Mouse (Mus musculus) heart, adult 18-20 months (tissue): ENCODE results near the gene Tmem79. TPM values are rescaled to one million over a fixed set of nuclear protein-coding genes. Genes with fewer than 3 reads are reported as not detected.
"Not testable (repeated sequence)": the region's sequence is repeated elsewhere in the genome, so short reads cannot be mapped to it uniquely, and the experiment has no call there.

Experiments used
- DNase-seq, 2 experiments: peaks; one replicate each; pipeline ENCODE4 v3.0.0; 2021 to 2022; ENCODE audit warnings: mixed read lengths in 1 of 2
- long read RNA-seq, 2 experiments: library from polyadenylated mRNA; stranded (forward); transcript quantifications; one replicate each; pipeline ENCODE4 v2.0.0; 2021
- total RNA-seq, 2 experiments: library from RNA; stranded (reverse); gene quantifications; 2 replicates each; pipeline ENCODE4 v1.2.3; 2021

Gene Tmem79
- 1 to 10 TPM; 1.4 to 4.3 TPM for total RNA-seq
- long read RNA-seq, experiment 1, partial matches to known transcripts, result 0 of 5 reads
- long read RNA-seq, experiment 1, other reads (novel, unspliced or antisense), result 5 of 5 reads
- long read RNA-seq, experiment 2, partial matches to known transcripts, result 0 of 3 reads
- long read RNA-seq, experiment 2, other reads (novel, unspliced or antisense), result 3 of 3 reads

- DNase-seq, result peak; percentile 98
These were observed at the start of gene Tmem79, which contains the start of gene Smg5 for GRCm38 (mm10) chr3:88336058-88337013. Gene Tmem79 (minus strand): TSS chr3:88336148. Gene Smg5 (plus strand): TSS chr3:88336260.

- no peak for DNase-seq
These were observed 48.4 kb upstream of the Tmem79 start, which contains the start of gene Bglap for GRCm38 (mm10) chr3:88384364-88384763. Gene Bglap (minus strand): TSS chr3:88384464.

GRCm38 (mm10) chr3:88382383-88382782, 46.4 kb upstream of the Tmem79 start:
- not testable (repeated sequence) for DNase-seq

- DNase-seq, result not testable (repeated sequence)
These were observed 45.7 kb upstream of the Tmem79 start for GRCm38 (mm10) chr3:88381389-88382315.

GRCm38 (mm10) chr3:88378599-88378998, 42.7 kb upstream of the Tmem79 start, which contains the start of gene Bglap2:
Gene Bglap2 (minus strand): TSS chr3:88378699.
- not testable (repeated sequence) for DNase-seq

GRCm38 (mm10) chr3:88376644-88377043, 40.7 kb upstream of the Tmem79 start:
- not testable (repeated sequence) for DNase-seq

GRCm38 (mm10) chr3:88375750-88376626, 40.0 kb upstream of the Tmem79 start:
- not testable (repeated sequence) for DNase-seq

GRCm38 (mm10) chr3:88372643-88373042, 36.7 kb upstream of the Tmem79 start, which contains the start of gene Bglap3:
Gene Bglap3 (minus strand): TSS chr3:88372743.
- not testable (repeated sequence) for DNase-seq

- not testable (repeated sequence) for DNase-seq
These were observed 32.6 kb upstream of the Tmem79 start for GRCm38 (mm10) chr3:88368511-88368910.

GRCm38 (mm10) chr3:88367517-88367916, 31.6 kb upstream of the Tmem79 start:
- DNase-seq, result not testable (repeated sequence)

- not testable (repeated sequence) for DNase-seq
These were observed 31.0 kb upstream of the Tmem79 start for GRCm38 (mm10) chr3:88366830-88367428.

GRCm38 (mm10) chr3:88365705-88366361, 29.9 kb upstream of the Tmem79 start:
- no peak for DNase-seq

GRCm38 (mm10) chr3:88364337-88364736, 28.4 kb upstream of the Tmem79 start, which contains the start of gene Paqr6:
Gene Paqr6 (plus strand): TSS chr3:88364584.
- peak; percentile 71 to 82 for DNase-seq

- DNase-seq, result peak; percentile 25 to 29
These were observed 27.8 kb upstream of the Tmem79 start for GRCm38 (mm10) chr3:88363700-88364099.

- DNase-seq, result no peak
These were observed 25.8 kb upstream of the Tmem79 start for GRCm38 (mm10) chr3:88361612-88362313.

- no peak for DNase-seq
These were observed 25.1 kb upstream of the Tmem79 start for GRCm38 (mm10) chr3:88361096-88361495.

- DNase-seq, result no peak
These were observed 24.0 kb upstream of the Tmem79 start for GRCm38 (mm10) chr3:88359989-88360388.

GRCm38 (mm10) chr3:88359584-88359983, 23.6 kb upstream of the Tmem79 start:
- no peak for DNase-seq
